Mouse (Mus musculus): ENCODE results near the gene Hes6. TPM values are rescaled to one million over a fixed set of nuclear protein-coding genes. Genes with fewer than 3 reads are reported as not detected.

The Hes6 gene
- polyA plus RNA-seq, 1 experiment from 2014 or later, result 21.1 TPM

DNA sequence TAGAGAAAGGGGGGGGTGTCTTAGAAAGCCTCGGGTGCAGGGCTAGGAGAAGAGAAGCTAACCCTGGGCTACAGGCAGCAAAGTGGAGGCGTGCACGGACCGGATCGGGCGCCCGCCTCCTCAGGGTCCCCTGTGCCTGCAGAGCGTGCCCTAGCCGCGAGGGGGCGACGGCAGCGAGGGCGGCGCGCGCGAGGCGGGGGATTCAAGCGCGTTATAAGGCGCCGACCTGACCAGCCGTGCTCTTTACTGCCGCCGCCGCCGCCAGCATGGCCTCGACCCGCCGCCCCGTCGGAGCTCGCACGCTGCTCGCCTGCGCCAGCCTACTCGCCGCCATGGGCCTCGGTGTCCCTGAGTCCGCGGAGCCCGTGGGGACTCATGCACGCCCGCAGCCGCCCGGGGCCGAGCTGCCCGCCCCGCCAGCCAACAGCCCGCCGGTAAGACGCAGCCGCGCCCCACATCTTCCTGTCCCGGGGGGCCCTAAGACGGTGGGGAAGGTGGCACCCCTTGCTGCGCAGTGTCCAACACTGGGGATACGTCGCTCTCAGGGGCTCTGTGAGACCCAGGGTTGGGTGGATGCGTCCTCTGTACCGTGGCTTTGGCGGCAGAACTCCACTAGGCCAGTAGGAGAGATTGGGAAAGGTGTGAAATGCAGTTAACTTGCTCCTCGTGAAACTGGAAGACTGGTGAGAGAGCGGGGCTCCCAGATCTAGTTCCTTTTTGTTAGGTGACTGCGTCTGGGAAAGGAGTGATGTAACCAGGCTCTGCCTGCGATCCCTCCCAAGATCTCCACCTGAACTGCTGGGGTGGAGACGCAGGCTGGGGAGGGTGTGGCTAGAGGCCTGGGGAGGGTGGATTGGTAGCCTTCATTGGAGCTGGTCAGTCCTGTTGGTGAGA lies 47.4 kb downstream of the Hes6 start, which contains the start of gene Erfe:
TSS of gene Erfe (plus strand) at position 216 of the 894 bp plus-strand sequence.
- Histone ChIP-seq H3K36me3 (replicated peaks) (peaks cover 22% of the 10 kb centered on the region), H3K4me3 (replicated peaks) (peak within 1 kb of the TSS; percentile 77), H3K27me3 (0 out of 2 replicates have a peak, but pooled peaks cover 4% of the 10 kb centered on the region), H3K9me3 (replicated peaks) (no peaks in the 10 kb centered on the region), H3K27ac (replicated peaks) (peak within 1 kb of the TSS; percentile 63), H3K9ac (peak within 1 kb of the TSS; percentile 73), H3K4me2 (peak within 1 kb of the TSS; percentile 99), H3K4me1 (replicated peaks) (peaks cover 23% of the 10 kb centered on the region)
- peak; percentile 87 for ATAC-seq (ENCODE audit: insufficient read depth)
- WGBS (ENCODE audit: insufficient replicate concordance), result under 1% methylated on average over 68 of the region's 68 CpGs

- H3K4me1 ChIP-seq (replicated peaks), result peaks cover 23% of the 10 kb centered on the region
- H3K36me3 ChIP-seq (replicated peaks), result peaks cover 15% of the 10 kb centered on the region
- peak overlapping the region; percentile 77 for H3K4me3 ChIP-seq (replicated peaks)
- no peak for ATAC-seq (ENCODE audit: insufficient read depth)
- no peaks in the 10 kb centered on the region for H3K9me3 ChIP-seq (replicated peaks)
- no peak overlapping the region for H3K27ac ChIP-seq (replicated peaks)
- WGBS (ENCODE audit: insufficient replicate concordance), result 39% methylated on average over 8 of the region's 8 CpGs
- H3K27me3 ChIP-seq, result 0 out of 2 replicates have a peak, but pooled peaks cover 4% of the 10 kb centered on the region
- peak overlapping the region; percentile 73 for H3K9ac ChIP-seq
- peak overlapping the region; percentile 99 for H3K4me2 ChIP-seq
These were observed 48.0 kb downstream of the Hes6 start for GRCm38 (mm10) chr1:91365816-91366214.

DNA sequence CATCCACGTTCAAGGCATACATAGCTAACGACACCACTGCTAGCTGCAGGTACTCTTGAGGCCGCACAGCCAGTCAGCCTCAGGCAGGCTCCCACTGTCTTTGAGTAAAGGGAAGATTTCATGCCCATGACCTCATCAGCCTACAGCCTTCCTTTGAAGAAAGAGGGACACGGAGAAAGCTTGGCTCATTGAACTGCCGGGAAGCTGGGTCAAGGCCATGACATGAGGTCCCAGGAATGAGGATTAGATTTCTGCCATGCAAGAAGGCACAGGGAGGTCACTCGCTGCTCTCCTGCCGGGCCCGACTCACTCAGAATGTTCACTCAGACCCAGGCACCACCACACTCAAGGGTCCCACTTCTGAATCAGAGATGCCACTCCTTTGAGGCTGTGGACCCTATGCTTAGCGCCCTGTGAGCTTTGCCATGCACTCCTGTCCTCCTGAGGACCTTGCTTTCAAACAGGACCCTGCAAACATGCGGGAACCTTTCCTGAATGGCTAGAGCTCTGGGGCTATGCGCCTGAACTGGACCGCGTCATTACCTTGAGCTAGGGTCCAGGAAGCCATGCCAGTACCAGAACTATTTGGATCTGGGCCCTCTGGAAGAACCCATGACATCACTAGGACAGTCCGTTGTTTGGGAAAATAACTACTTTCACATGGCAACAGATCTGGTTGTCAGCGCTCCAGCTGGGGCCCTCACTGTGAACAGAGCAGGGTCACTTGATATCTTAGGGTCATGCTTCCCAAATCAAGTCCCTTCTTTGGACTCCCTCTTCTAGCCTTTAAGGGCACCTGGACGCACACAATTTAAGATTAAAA lies 48.8 kb downstream of the Hes6 start:
- Histone ChIP-seq H3K36me3 (replicated peaks) (peaks cover 7% of the 10 kb centered on the region), H3K4me2 (no peak overlapping the region), H3K4me3 (replicated peaks) (no peak overlapping the region), H3K27me3 (0 out of 2 replicates have a peak, but pooled peaks cover 4% of the 10 kb centered on the region), H3K4me1 (replicated peaks) (peaks cover 23% of the 10 kb centered on the region), H3K9me3 (replicated peaks) (no peaks in the 10 kb centered on the region), H3K9ac (no peak overlapping the region), H3K27ac (replicated peaks) (no peak overlapping the region)
- no peak for ATAC-seq (ENCODE audit: insufficient read depth)
- WGBS (ENCODE audit: insufficient replicate concordance), result 82% methylated on average over 16 of the region's 16 CpGs

- 56% methylated on average over 5 of the region's 5 CpGs for WGBS (ENCODE audit: insufficient replicate concordance)
- Histone ChIP-seq H3K27me3 (0 out of 2 replicates have a peak, but pooled peaks cover 4% of the 10 kb centered on the region), H3K9me3 (replicated peaks) (no peaks in the 10 kb centered on the region), H3K9ac (no peak overlapping the region), H3K4me1 (replicated peaks) (peaks cover 15% of the 10 kb centered on the region), H3K4me2 (no peak overlapping the region), H3K27ac (replicated peaks) (no peak overlapping the region), H3K36me3 (replicated peaks) (no peaks in the 10 kb centered on the region), H3K4me3 (replicated peaks) (no peak overlapping the region)
- ATAC-seq (ENCODE audit: insufficient read depth), result no peak
These were observed 51.7 kb downstream of the Hes6 start for GRCm38 (mm10) chr1:91362113-91362512.

Other genes with a start within 250 kb of the Hes6 start
- gene Ramp1, start 234.2 kb downstream of the Hes6 start, polyA plus RNA-seq (2015; fragmentation: Nextera tagmentation; extraction: Ambion mirVana), result 5.6 and 6.0 TPM in 2 replicates
- 66.9 and 68.6 TPM in 2 replicates for gene Ube2f, start 163.7 kb downstream of the Hes6 start, polyA plus RNA-seq (2015; fragmentation: Nextera tagmentation; extraction: Ambion mirVana)
- 27.5 and 31.2 TPM in 2 replicates for gene Scly, start 115.7 kb downstream of the Hes6 start, polyA plus RNA-seq (2015; fragmentation: Nextera tagmentation; extraction: Ambion mirVana)
- gene Espnl, start 92.0 kb downstream of the Hes6 start, polyA plus RNA-seq (2015; fragmentation: Nextera tagmentation; extraction: Ambion mirVana), result 0.01 and 0.02 TPM in 2 replicates
- gene Klhl30, start 63.0 kb downstream of the Hes6 start, polyA plus RNA-seq (2015; fragmentation: Nextera tagmentation; extraction: Ambion mirVana), result 0.13 and 0.22 TPM in 2 replicates
- gene Erfe, start 47.6 kb downstream of the Hes6 start, polyA plus RNA-seq (2015; fragmentation: Nextera tagmentation; extraction: Ambion mirVana), result 3.2 and 4.2 TPM in 2 replicates
- gene Ilkap, start 15.2 kb downstream of the Hes6 start, polyA plus RNA-seq (2015; fragmentation: Nextera tagmentation; extraction: Ambion mirVana), result 67.7 and 69.9 TPM in 2 replicates
- gene Per2, start 45.3 kb upstream of the Hes6 start, polyA plus RNA-seq (2015; fragmentation: Nextera tagmentation; extraction: Ambion mirVana), result 2.3 and 3.3 TPM in 2 replicates
- 1.8 and 2.1 TPM in 2 replicates for gene Traf3ip1, start 80.6 kb upstream of the Hes6 start, polyA plus RNA-seq (2015; fragmentation: Nextera tagmentation; extraction: Ambion mirVana)
- gene Asb1, start 126.5 kb upstream of the Hes6 start, polyA plus RNA-seq (2015; fragmentation: Nextera tagmentation; extraction: Ambion mirVana), result 10.2 and 13.4 TPM in 2 replicates